Mouse (Mus musculus) liver, postnatal 0 days (tissue): ENCODE data around the gene Dysf. TPM values are rescaled to one million over a fixed set of nuclear protein-coding genes. Genes with fewer than 3 reads are reported as not detected.
A peak's percentile ranks its signal among the peaks of the same experiment; 100 is the strongest.

Experiments used
- ATAC-seq: fragments of 200-750 bp; cut with Nextera tagmentation; 2 replicates; pipeline ENCODE4 v1.8.0; 2017; ENCODE audit warnings: mild to moderate bottlenecking, moderate library complexity
- DNase-seq: peaks from one replicate; pipeline ENCODE4 v3.0.0-alpha.2; 2016
- H3K27ac ChIP-seq: fragments of 300-500 bp; sonication (generic); 2 replicates; pipeline ENCODE4 v1.5.1; 2014; ENCODE audit warnings: antibody characterized with exemption, moderate library complexity, mild to moderate bottlenecking, low read depth
- H3K27me3 ChIP-seq: fragments of 300-500 bp; sonication (generic); 2 replicates; pipeline ENCODE4 v1.6.1; 2014; ENCODE audit warnings: low read length, control low read depth, mixed read lengths; ENCODE audit not compliant: insufficient read depth
- H3K36me3 ChIP-seq: fragments of 300-500 bp; sonication (generic); replicated peaks from 2 replicates; pipeline ENCODE4 v1.6.1; 2014; ENCODE audit warnings: mild to moderate bottlenecking, control low read depth, low read length, moderate library complexity, mixed read lengths; ENCODE audit not compliant: insufficient read depth
- H3K4me1 ChIP-seq: fragments of 300-500 bp; sonication (generic); 2 replicates; pipeline ENCODE4 v1.6.1; 2014; ENCODE audit warnings: antibody characterized with exemption, mild to moderate bottlenecking, control low read depth; ENCODE audit not compliant: insufficient read depth
- H3K4me2 ChIP-seq: fragments of 300-500 bp; sonication (generic); 2 replicates; pipeline ENCODE4 v1.6.1; 2014; ENCODE audit warnings: low read depth, mild to moderate bottlenecking, low read length, moderate library complexity, mixed read lengths
- H3K4me3 ChIP-seq: fragments of 300-500 bp; sonication (generic); 2 replicates; pipeline ENCODE4 v1.5.1; 2014; ENCODE audit warnings: low read depth, low read length
- H3K9ac ChIP-seq: fragments of 300-500 bp; sonication (generic); replicated peaks from 2 replicates; pipeline ENCODE4 v1.6.1; 2014; ENCODE audit warnings: mild to moderate bottlenecking, moderate library complexity
- H3K9me3 ChIP-seq: fragments of 300-500 bp; sonication (generic); 2 replicates; pipeline ENCODE4 v1.6.1; 2016; ENCODE audit warnings: mild to moderate bottlenecking, control low read depth, low read length, mixed read lengths
- CTCF ChIP-seq: sonication (generic); IDR thresholded peaks from 2 replicates; pipeline ENCODE4 v1.5.1; 2016; ENCODE audit warnings: antibody characterized with exemption, low read depth
- EP300 ChIP-seq: IDR thresholded peaks from 2 replicates; pipeline ENCODE4 v1.6.1; 2016; ENCODE audit warnings: antibody characterized with exemption, low read depth, mild to moderate bottlenecking
- WGBS: fragments of 180-500 bp; shearing (Covaris S2); extraction: QIAGEN DNeasy Blood & Tissue Kit; methylation state at CpG from one replicate; pipeline ENCODE4 v1.1.7; 2014; ENCODE audit not compliant: insufficient replicate concordance; 5-methylcytosine and 5-hydroxymethylcytosine counted together
- polyA plus RNA-seq: library from polyadenylated mRNA; unstranded; fragments of >200 nt; fragmentation: Nextera tagmentation; extraction: Ambion mirVana; gene quantifications from 2 replicates; pipeline ENCODE4 v1.2.1, GENCODE M21; 2015

The Dysf gene
- polyA plus RNA-seq, 1 experiment from 2014 or later: 2.7 TPM

- 61% methylated on average over 6 of the region's 6 CpGs for WGBS
- no peak overlapping the region for H3K4me2 ChIP-seq
- no peak for TF ChIP-seq EP300
- TF ChIP-seq CTCF: no peak
- no peak overlapping the region for H3K9ac ChIP-seq
- ATAC-seq (no peak), DNase-seq (no peak)
- H3K27ac ChIP-seq: no peak overlapping the region
- no peak overlapping the region for H3K4me3 ChIP-seq
- H3K9me3 ChIP-seq: no peaks in the 10 kb centered on the region
- no peaks in the 10 kb centered on the region for H3K27me3 ChIP-seq
- 0 out of 2 replicates have a peak, but pooled peaks cover 2% of the 10 kb centered on the region for H3K36me3 ChIP-seq
- no peaks in the 10 kb centered on the region for H3K4me1 ChIP-seq
These were observed 61.9 kb downstream of the Dysf start for GRCm38 (mm10) chr6:84070251-84070650.

DNA sequence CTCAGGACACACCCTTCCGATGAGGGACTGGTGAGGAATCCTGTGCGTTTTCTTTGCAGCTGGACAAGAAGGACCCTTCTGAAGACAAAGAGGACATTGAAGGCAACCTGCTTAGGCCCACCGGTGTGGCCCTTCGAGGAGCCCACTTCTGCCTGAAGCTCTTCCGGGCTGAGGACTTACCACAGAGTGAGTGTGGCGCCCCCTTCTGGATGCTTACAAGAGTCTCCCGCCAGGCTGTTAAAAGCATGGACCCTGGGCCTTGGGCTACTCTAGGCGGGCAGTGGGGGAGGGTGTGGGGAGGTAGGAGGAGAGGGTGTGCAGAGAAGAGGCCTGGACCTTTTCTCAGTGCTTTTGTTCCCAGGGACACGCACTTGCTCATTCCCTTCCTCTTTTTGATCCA, 64.2 kb downstream of the Dysf start:
- DNase-seq (peak; percentile 37), ATAC-seq (no peak)
- H3K4me3 ChIP-seq: no peak overlapping the region
- H3K36me3 ChIP-seq: 0 out of 2 replicates have a peak, but pooled peaks cover 2% of the 10 kb centered on the region
- H3K9me3 ChIP-seq: no peaks in the 10 kb centered on the region
- no peak overlapping the region for H3K4me2 ChIP-seq
- WGBS: 66% methylated on average over 9 of the region's 9 CpGs
- no peaks in the 10 kb centered on the region for H3K27me3 ChIP-seq
- peak; percentile 43 for TF ChIP-seq CTCF
- TF ChIP-seq EP300: no peak
- H3K4me1 ChIP-seq: no peaks in the 10 kb centered on the region
- H3K27ac ChIP-seq: no peak overlapping the region
- H3K9ac ChIP-seq: no peak overlapping the region

DNA sequence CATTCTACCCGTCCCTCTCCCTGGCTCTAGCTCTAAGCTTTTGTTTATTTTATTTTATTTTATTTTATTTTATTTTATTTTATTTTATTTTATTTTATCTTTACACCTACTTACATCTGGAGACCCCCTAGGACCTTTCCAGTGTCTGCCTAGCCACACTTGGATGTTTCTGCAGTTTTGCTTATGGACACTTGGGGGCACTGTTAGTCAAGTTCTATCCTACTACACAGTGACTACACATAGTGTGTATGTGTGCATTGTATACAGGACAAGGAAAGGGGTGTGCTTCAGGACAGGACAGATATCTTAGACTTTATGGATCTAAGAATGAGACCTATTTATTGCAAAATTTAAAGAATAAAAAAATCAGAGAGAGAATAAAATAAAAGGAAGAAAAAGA, 69.8 kb downstream of the Dysf start:
- no peak overlapping the region for H3K9ac ChIP-seq
- H3K27me3 ChIP-seq: no peaks in the 10 kb centered on the region
- WGBS: 58% methylated on average over 1 of the region's 1 CpGs
- TF ChIP-seq CTCF (peak; percentile 45), EP300 (no peak)
- no peaks in the 10 kb centered on the region for H3K4me1 ChIP-seq
- H3K36me3 ChIP-seq: 0 out of 2 replicates have a peak, but pooled peaks cover 2% of the 10 kb centered on the region
- no peak for ATAC-seq
- H3K9me3 ChIP-seq: no peaks in the 10 kb centered on the region
- no peak for DNase-seq
- no peak overlapping the region for H3K4me3 ChIP-seq
- no peak overlapping the region for H3K27ac ChIP-seq
- H3K4me2 ChIP-seq: no peak overlapping the region

DNA sequence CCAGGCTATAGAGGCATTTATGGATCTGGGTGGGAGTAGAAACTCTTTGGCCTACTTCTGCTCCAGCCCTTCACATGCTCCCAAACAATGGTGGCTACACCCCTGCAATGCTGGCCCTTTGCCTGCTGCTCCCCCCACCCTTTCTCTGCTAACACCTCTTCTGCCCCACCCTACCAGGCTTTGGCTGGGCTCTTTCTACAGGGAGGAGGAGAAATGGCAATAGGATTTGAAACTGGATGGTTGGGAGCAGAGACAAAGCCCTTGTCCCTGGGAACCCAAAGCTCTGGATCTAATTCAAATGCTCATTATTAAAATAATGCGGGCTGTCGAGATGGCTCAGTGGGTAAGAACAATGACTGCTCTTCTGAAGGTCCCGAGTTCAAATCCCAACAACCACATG, 72.2 kb downstream of the Dysf start:
- ATAC-seq: no peak
- H3K4me3 ChIP-seq: no peak overlapping the region
- TF ChIP-seq EP300 (no peak), CTCF (no peak)

GRCm38 (mm10) chr6:84084757-84085156, 76.4 kb downstream of the Dysf start:
- no peaks in the 10 kb centered on the region for H3K9me3 ChIP-seq
- H3K36me3 ChIP-seq: no peaks in the 10 kb centered on the region
- no peaks in the 10 kb centered on the region for H3K27me3 ChIP-seq
- 58% methylated on average over 10 of the region's 10 CpGs for WGBS
- ATAC-seq: no peak
- H3K9ac ChIP-seq: no peak overlapping the region
- TF ChIP-seq EP300 (no peak), CTCF (no peak)
- no peaks in the 10 kb centered on the region for H3K4me1 ChIP-seq
- H3K27ac ChIP-seq: no peak overlapping the region
- H3K4me2 ChIP-seq: no peak overlapping the region
- DNase-seq: no peak
- no peak overlapping the region for H3K4me3 ChIP-seq

More for the DNA sequence above, 72.2 kb downstream of the Dysf start:
- no peaks in the 10 kb centered on the region for H3K4me1 ChIP-seq
- DNase-seq: no peak
- 86% methylated on average over 3 of the region's 3 CpGs for WGBS
- no peak overlapping the region for H3K9ac ChIP-seq
- H3K27me3 ChIP-seq: no peaks in the 10 kb centered on the region
- H3K9me3 ChIP-seq: no peaks in the 10 kb centered on the region
- no peaks in the 10 kb centered on the region for H3K36me3 ChIP-seq
- H3K4me2 ChIP-seq: no peak overlapping the region
- no peak overlapping the region for H3K27ac ChIP-seq

GRCm38 (mm10) chr6:84093473-84093872, 85.1 kb downstream of the Dysf start:
- WGBS: 22% methylated on average over 4 of the region's 4 CpGs
- Histone ChIP-seq H3K4me2 (no peak overlapping the region), H3K9ac (no peak overlapping the region), H3K4me1 (no peaks in the 10 kb centered on the region), H3K36me3 (no peaks in the 10 kb centered on the region), H3K9me3 (no peaks in the 10 kb centered on the region), H3K27me3 (no peaks in the 10 kb centered on the region), H3K4me3 (no peak overlapping the region), H3K27ac (no peak overlapping the region)
- ATAC-seq: no peak
- no peak for DNase-seq
- TF ChIP-seq EP300 (no peak), CTCF (peak; percentile 69)

DNA sequence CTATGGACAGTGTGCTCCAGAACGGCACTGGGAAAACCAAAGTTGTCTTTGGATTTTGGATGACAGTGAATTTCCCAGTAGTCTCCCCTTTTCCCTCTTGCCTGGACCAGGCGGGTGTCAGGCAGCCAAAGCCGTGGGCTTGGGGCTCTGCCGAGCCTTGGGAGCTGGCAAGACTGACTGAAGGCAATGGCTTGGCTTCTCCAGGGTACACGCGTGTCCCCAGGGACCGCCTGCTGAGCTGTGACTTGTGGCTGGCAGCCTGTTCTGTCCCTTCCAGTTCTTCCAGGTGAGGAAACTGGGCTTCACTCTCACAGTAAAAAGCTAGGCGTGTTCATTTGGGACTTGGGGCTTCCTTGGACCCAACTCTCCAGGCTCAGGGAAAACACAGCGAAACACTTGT, 86.1 kb downstream of the Dysf start:
- ATAC-seq (no peak), DNase-seq (no peak)
- Histone ChIP-seq H3K4me3 (no peak overlapping the region), H3K4me1 (no peaks in the 10 kb centered on the region), H3K4me2 (no peak overlapping the region), H3K36me3 (no peaks in the 10 kb centered on the region), H3K9me3 (no peaks in the 10 kb centered on the region), H3K9ac (no peak overlapping the region), H3K27ac (no peak overlapping the region), H3K27me3 (no peaks in the 10 kb centered on the region)
- no peak for TF ChIP-seq EP300
- TF ChIP-seq CTCF: no peak
- WGBS: 79% methylated on average over 9 of the region's 9 CpGs
